Mouse (Mus musculus): Measurements from ENCODE around the gene Chpf2.

GRCm38 (mm10) chr5:24542643-24543042 is 43.9 kb upstream of the Chpf2 start:
- TF ChIP-seq POLR2A (IDR thresholded peaks at IDR 0.05; ENCODE audit: insufficient read depth, low read depth, low read length) = no peak
- TF ChIP-seq CTCF (IDR thresholded peaks at IDR 0.05; ENCODE audit: insufficient read depth, low read depth, low read length) = no peak

All from olfactory bulb, adult 2 months (tissue).